Mouse (Mus musculus) testis, adult 2 months (tissue): ENCODE results near the gene Inpp5k. TPM values are rescaled to one million over a fixed set of nuclear protein-coding genes. Genes with fewer than 3 reads are reported as not detected.
A peak's percentile ranks its signal among the peaks of the same experiment; 100 is the strongest.

Source experiments
- H3K27ac ChIP-seq: fragments of 200-500 bp; 2 replicates; pipeline ENCODE4 v1.5.1; 2012; ENCODE audit warnings: low read depth, low read length; ENCODE audit not compliant: control insufficient read depth, insufficient read depth
- H3K27me3 ChIP-seq: fragments of 200-500 bp; 2 replicates; pipeline ENCODE4 v1.6.1; 2012; ENCODE audit warnings: mild to moderate bottlenecking, low read length, moderate library complexity; ENCODE audit not compliant: control insufficient read depth, insufficient read depth
- H3K36me3 ChIP-seq: fragments of 200-500 bp; 2 replicates; pipeline ENCODE4 v1.6.1; 2012; ENCODE audit warnings: mild to moderate bottlenecking, low read length; ENCODE audit not compliant: control insufficient read depth, insufficient read depth
- H3K4me1 ChIP-seq: fragments of 200-500 bp; 2 replicates; pipeline ENCODE4 v1.6.1; 2012; ENCODE audit warnings: low read length; ENCODE audit not compliant: control insufficient read depth, insufficient read depth
- H3K4me3 ChIP-seq: fragments of 200-500 bp; 2 replicates; pipeline ENCODE4 v1.5.1; 2012; ENCODE audit warnings: low read depth, mild to moderate bottlenecking, low read length, moderate library complexity, mixed read lengths; ENCODE audit not compliant: control insufficient read depth
- CTCF ChIP-seq: fragments of 200-500 bp; IDR thresholded peaks from 2 replicates; pipeline ENCODE4 v1.5.1; 2012; ENCODE audit warnings: low read depth, mild to moderate bottlenecking, inconsistent platforms, low read length, moderate library complexity; ENCODE audit not compliant: control insufficient read depth, insufficient read depth, insufficient replicate concordance
- POLR2A ChIP-seq: fragments of 200-500 bp; IDR thresholded peaks from 2 replicates; pipeline ENCODE4 v1.6.1; 2012; ENCODE audit warnings: low read depth, mild to moderate bottlenecking, inconsistent platforms, low read length, moderate library complexity; ENCODE audit not compliant: control insufficient read depth
- polyA plus RNA-seq: library from polyadenylated mRNA; depleted of rRNA; stranded (reverse); fragments of >200 nt; gene quantifications from 2 replicates; pipeline ENCODE4 v1.2.3, GENCODE M21; 2012

Gene Inpp5k
- polyA plus RNA-seq, 1 experiment: 128 TPM

DNA sequence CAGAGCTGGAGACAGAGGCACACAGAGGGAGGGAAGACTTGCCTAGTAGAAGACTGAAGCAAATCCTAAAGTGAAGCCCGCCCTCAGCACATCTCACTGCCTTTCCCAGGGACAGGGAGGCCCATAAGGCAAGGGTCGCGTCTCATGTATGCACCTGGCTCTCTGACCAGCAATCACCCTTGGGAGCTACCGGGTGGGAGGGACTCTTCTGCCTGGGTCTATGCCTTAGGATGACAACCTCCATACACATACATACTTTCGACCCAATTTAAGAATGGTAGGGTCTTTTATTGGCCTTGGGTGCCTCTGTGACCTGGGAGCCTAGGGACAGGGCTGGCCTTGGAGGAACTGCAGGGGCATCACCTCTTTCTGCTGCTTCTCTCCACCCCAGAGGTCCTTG, 42.6 kb downstream of the Inpp5k start:
- Histone ChIP-seq H3K36me3 (peaks cover 6% of the 10 kb centered on the region), H3K4me3 (no peak overlapping the region), H3K27me3 (no peaks in the 10 kb centered on the region), H3K4me1 (peaks cover 3% of the 10 kb centered on the region), H3K27ac (no peak overlapping the region)
- TF ChIP-seq POLR2A: no peak
- TF ChIP-seq CTCF: no peak

- Histone ChIP-seq H3K27me3 (no peaks in the 10 kb centered on the region), H3K27ac (no peak overlapping the region), H3K36me3 (peaks cover 1% of the 10 kb centered on the region), H3K4me1 (peaks cover 6% of the 10 kb centered on the region), H3K4me3 (no peak overlapping the region)
- no peak for TF ChIP-seq CTCF
- TF ChIP-seq POLR2A: no peak
Observed at GRCm38 (mm10) chr11:75674875-75675274, 44.1 kb downstream of the Inpp5k start.

DNA sequence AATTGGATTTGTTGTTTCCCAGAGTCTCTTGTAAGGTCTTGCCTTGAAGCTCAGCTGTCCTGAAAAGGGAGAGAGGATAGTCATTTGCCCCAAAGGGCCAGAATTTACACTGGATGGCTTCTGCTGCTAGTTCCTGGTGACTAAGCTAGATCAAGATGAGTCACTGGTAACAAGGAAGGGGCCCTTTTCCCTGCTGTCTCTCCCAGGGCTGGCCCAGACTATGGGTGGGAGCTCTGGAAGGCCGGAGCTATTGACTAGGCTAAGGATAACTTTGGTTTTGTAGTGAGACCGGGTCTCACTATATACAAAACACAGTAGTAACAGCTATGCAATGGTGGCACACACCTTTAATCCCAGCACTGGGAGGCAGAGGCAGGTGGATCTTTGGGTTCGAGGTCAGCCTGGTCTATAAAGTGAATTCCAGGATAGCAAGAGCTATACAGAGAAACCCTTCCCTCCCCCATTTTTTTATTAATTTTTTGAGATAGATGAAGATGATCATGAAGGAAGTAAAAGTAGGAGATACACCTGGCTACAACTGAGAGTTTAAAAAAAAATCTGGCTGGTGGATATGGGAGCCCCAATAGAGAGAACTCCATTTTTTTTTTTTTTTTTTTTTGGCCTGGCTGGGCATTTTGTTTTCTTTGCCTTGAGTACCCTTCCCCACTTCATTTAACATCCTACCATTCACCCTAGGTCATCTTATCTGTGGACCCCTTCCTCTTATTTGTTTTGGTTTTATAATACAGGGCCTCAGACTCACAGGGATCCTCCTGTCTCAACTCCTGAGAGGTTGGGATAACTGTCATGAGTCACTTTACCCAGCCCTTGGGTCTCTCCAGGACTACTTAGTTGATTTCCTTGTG, 47.3 kb downstream of the Inpp5k start:
- peak overlapping the region; percentile 70 for H3K27ac ChIP-seq
- peaks cover 9% of the 10 kb centered on the region for H3K4me1 ChIP-seq
- TF ChIP-seq POLR2A (no peak), CTCF (no peak)
- H3K27me3 ChIP-seq: no peaks in the 10 kb centered on the region
- 0 out of 2 replicates have a peak, but pooled peaks cover 1% of the 10 kb centered on the region for H3K36me3 ChIP-seq
- H3K4me3 ChIP-seq: peak overlapping the region; percentile 86

GRCm38 (mm10) chr11:75678747-75679438, 48.1 kb downstream of the Inpp5k start, which contains the start of gene Crk:
Gene Crk, plus strand, starts transcription at chr11:75679259.
- peaks cover 9% of the 10 kb centered on the region for H3K4me1 ChIP-seq
- H3K4me3 ChIP-seq: peak within 1 kb of the TSS; percentile 86
- peak within 1 kb of the TSS; percentile 80 for H3K27ac ChIP-seq
- no peaks in the 10 kb centered on the region for H3K36me3 ChIP-seq
- TF ChIP-seq POLR2A (peak; percentile 85), CTCF (no peak)
- H3K27me3 ChIP-seq: no peaks in the 10 kb centered on the region

DNA sequence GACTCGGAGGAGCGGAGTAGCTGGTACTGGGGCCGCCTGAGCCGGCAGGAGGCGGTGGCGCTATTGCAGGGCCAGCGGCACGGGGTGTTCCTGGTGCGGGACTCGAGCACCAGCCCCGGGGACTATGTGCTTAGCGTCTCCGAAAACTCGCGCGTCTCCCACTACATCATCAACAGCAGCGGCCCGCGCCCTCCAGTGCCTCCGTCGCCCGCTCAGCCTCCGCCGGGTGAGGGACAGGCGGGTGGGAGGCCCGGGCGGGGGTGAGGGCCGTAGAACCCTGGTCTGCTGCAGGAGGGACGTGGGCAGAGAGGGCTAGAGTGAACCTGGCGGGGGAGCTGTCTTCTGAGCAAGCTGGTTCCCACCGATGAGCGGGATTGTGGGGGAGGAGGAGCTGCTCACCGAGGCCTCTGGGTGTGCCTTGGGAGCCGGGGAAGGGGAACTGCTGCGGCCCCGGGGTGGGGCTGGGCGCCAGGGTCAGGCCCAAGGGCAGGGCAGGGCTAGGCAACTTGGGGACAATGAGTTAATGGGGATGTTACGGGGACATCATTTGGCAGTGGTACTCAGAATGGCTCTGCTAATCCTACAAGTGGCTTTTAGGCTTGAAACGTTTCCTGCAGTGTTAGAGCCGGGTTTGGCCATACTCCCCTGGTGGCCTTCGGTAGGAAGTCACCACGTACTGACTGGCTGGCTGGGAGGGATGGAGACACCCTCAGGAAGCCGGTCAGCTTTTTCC, 48.8 kb downstream of the Inpp5k start:
- no peaks in the 10 kb centered on the region for H3K36me3 ChIP-seq
- TF ChIP-seq CTCF: peak; percentile 17; the same call in 1 of the 2 replicates
- TF ChIP-seq POLR2A: no peak

DNA sequence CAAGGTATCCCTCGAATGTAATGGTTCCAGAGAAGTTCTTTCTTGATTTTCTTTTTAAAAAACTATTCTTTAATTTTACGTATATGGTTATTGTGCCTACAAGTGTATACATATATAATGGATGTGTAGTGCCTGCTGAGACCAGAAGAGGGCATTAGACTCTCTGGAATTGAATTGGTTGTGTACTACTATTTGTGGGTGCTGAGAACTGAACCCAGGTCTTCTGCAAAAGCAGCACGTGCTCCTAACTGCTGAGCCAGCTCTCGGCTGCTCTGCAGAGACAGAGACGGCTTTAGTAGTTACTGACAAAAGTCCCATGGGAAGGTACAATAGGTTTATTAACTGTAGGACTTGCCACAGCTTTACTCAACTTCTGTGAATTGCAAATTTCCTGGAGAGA, 53.7 kb downstream of the Inpp5k start:
- Histone ChIP-seq H3K36me3 (no peaks in the 10 kb centered on the region), H3K27me3 (no peaks in the 10 kb centered on the region), H3K4me3 (no peak overlapping the region), H3K27ac (no peak overlapping the region), H3K4me1 (peaks cover 7% of the 10 kb centered on the region)
- TF ChIP-seq POLR2A (no peak), CTCF (no peak)

More for the DNA sequence above, 48.8 kb downstream of the Inpp5k start:
- peaks cover 9% of the 10 kb centered on the region for H3K4me1 ChIP-seq
- H3K27me3 ChIP-seq: no peaks in the 10 kb centered on the region
- H3K4me3 ChIP-seq: peak overlapping the region; percentile 86
- peak overlapping the region; percentile 80 for H3K27ac ChIP-seq
